Mouse (Mus musculus): ENCODE data around the gene Grid1.

The Grid1 gene

DNA sequence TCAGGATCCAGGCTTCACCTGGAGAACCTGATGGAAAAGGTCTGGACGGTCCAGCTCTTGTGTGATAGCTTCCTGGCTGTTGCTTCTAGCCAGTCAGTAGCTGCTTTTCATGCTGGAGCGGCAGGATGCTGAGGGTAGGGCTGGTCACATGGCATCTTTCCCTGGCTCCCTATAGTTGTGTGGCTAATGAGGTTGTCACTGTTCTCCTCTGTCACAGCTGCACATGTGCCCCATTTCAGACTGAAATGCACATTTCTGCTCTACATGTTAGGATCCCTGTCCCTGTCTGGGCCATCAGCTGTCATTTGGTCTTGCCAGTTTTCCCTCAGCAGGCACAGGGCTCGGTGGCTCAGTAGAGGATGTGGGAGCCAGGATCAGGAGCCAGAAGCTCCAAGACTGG lies 17.2 kb downstream of the Grid1 start:
- DNase-seq (ENCODE audit: low read depth, low spot score) = no peak

DNA sequence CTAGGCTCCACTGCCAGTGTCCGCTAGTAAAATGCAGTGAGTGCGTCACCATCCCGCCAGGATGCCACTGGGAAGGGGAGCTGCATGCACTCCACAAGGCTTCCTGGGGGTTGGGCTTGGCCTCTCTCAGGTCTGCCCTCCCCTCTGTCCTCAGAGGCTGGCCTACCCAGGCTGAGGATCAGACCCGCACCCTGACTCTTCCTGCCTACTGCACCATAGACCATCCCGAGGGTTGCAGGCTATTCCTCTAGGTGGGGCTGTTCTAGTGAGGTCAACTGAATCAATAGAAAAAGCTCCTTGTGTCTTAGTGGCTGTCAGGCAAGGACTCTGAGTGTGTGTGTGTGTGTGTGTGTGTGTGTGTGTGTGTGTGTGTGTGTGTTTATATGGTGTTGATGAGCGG lies 19.1 kb downstream of the Grid1 start:
- DNase-seq (ENCODE audit: low read depth, low spot score) = no peak

DNA sequence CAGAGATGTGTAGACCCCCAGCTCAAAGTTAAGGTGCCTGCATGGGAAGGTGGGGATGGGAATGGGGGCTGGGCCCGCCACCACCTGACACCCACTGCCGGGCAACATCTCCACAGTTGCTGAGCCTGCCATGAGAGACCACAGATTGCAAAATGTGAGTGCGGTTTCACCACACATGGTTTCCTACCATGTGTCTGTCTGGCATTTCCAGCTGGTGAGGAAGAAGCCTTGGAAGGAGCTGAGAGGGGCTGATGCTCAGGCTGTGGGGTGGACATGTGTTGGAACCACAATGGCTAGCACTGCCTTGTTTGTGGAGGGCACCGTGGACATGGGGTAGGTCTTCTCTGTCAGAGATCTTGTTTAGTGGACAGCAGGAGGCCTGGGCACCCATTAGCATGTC lies 20.0 kb downstream of the Grid1 start:
- no peak for DNase-seq (ENCODE audit: low read depth, low spot score)

DNA sequence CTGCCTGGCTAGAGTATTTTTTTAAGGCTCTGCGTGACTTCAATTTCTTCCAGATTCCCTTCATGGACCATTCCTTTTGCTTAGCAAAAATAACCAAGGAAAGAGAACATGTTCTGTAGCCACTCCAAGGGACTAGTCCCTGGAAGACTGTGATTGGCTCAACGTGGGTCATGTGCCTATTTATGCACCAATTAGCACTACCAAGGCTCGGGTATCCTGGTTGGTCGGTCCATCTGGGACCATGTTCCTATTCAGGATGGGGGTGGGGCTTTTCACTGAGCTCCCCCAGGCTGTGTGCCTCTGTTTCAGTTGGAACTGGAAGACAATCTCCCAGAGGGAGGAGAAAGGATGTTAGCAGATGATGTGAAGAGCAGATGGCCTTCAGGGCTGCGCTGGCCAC lies 23.7 kb downstream of the Grid1 start:
- no peak for DNase-seq (ENCODE audit: low read depth, low spot score)

DNA sequence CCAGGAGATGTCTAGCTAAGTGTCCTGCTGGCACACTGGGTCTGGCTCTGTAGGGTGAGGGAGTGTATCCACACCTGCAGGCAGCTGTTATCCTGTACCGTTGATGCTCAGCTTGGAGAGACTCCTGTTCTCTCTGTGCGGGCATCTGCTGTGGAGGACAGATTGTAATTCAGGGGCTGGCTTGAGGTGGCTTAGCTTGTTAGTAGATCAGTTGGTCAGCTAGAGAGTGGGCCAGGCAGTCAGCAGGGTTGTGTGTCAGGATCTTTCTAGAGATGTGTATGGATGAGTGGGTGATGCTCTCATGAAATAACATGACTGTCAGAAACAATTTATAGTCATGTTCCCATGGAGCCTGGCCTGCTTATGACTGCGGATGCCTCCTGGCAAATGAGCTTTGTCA lies 24.3 kb downstream of the Grid1 start:
- DNase-seq (ENCODE audit: low read depth, low spot score) = no peak

DNA sequence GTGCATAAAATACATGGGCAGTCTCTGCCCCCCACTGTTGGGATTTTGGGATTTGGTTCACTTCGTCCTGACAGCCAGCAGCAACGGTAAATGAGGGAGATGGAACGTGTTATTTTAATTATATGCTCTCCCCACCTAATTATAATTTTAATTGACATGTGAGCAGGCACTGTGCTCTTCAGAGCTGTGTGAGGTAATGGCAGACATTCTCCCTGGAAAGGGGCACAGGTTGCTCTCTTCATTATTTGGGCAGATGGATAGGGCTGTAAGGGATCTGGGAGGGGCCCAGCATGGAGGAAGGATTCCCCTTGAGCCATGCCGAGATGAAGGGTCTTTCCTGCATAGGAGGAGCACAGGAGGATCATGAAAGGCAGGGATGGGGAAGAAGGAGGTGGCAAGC lies 26.9 kb downstream of the Grid1 start:
- no peak for DNase-seq (ENCODE audit: low read depth, low spot score)

DNA sequence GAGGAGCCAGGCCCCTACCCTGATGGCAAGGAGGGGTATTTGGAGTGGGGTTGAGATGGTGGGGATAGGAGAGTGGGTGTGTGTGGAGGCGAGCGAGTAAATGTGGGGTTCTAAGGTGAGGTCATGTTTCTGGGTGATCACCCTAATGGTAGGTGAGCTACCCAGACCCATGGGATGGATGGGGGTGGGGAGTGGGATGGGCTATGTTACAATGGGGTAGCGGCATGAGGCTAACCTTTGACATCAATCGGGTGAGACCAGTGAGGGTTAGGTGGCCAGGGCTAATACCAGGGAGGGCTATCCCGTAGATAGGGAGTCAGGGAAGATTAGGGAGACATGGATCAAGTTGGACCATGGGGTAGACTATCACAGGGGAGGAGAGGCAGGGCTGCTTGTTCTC lies 27.7 kb downstream of the Grid1 start:
- DNase-seq (ENCODE audit: low read depth, low spot score) = no peak

DNA sequence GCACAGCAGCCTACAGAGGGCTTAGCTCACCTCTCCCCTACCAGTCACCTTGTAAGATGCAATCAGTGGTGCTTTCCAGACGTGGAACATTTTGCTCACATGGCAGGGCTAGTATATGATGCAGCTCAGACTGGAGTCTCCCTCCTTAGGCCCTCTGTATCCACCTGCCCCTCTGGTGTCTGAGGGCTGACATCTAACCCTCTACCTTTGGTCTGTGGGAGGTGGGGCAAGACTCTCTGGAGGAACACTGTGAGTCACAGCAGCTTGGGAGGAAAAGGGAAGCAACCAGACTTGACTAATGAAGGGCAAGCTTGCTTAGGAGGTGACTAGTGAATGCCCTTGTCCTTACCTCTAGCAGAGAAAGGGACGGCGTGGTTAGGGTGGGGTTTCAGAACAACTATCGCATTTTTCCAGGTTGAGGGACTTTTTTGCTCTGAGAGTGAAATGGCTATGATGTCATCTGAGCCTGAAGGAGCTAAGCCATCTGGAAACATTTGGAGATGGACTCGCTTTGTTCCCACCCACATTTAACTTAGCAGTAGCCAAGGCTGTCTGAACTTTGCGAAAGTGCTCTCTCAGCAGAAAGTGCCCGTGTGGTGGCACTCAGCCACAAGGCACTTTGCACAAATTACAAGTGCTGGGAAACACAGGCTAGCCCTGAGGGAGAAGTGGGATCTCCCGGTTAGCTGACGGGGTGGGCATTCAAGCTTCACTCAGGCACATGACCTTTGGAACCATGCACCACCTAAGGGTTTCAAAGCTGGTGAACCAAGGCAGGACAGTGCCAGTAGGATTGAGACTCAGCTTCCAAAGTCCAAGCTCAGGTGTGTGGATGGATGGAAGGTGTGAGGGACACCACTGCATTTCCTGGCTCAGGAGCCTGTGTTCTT lies 41.2 kb downstream of the Grid1 start:
- DNase-seq (ENCODE audit: low read depth, low spot score) = no peak

DNA sequence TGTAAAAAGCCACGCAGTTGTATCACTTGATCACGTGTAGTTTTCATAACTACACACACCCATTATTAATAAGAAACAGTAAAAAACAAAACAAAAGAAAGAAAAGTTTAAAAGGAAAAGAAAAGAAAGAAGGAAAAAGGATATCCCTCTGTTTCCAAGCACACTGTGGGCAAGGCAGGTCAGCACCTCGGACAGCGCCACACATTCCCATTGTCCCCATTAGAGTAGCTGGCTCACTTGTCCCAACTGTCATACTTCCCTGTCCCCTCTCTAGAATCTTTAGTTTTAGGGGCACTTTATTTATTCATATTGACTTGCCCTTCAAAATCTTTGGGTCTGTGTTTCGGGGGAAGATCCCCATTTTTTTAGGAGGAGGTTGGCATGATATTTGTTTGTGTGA lies 47.4 kb downstream of the Grid1 start:
- DNase-seq (ENCODE audit: low read depth, low spot score) = no peak

DNA sequence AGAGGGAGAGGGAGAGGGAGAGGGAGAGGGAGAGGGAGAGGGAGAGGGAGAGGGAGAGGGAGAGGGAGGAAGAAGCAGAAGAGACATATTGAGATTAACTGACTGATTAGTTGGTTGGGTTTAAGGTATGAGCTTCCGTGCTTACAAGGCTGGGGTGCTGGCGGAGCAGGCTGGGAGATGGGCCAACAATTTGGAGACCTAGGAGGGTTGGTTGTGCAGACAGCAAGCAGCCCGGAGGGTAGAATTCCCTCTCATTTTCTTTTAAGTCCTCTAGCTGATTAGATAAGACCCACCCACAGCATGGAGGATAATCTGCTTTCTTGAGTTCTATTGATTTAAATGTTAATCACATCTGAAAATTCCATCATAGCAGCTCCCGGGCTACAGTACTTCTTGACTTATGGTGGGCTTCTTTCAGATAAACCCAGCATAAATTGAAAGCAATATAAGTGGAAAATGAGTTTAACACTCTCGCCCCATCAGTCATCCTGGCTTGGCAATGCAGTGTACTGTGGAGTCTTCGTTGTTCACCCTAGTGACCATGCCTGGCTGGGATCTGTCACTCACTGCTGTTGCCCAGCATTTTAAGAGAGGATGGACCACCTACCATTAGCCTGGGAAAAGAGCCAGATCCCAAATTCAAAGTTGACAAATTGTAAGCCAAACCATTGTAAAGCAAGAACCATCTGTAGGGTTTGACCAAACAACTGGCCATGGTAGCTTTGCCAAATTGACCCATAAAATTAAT lies 48.8 kb downstream of the Grid1 start:
- DNase-seq (ENCODE audit: low read depth, low spot score) = no peak

DNA sequence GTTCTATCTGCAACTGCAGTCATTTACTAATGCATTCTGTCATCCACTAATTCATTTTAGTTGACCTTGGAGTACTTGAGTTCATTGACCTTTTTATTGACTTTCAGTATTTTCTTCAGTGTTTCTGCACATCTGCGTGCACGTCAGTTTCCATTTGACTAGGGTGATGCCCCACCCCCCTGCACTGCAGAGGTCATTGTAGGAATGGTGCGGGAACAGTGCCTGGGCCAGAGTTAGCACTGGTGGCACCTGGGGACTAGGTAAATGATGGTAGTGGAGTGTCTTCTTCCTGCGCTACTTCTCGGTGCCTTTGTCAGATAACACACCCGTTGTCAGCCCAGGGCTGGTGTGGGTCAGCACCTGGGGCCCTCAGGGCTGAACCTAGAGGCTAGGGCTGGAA lies 60.1 kb downstream of the Grid1 start:
- no peak for DNase-seq (ENCODE audit: low read depth, low spot score)

DNA sequence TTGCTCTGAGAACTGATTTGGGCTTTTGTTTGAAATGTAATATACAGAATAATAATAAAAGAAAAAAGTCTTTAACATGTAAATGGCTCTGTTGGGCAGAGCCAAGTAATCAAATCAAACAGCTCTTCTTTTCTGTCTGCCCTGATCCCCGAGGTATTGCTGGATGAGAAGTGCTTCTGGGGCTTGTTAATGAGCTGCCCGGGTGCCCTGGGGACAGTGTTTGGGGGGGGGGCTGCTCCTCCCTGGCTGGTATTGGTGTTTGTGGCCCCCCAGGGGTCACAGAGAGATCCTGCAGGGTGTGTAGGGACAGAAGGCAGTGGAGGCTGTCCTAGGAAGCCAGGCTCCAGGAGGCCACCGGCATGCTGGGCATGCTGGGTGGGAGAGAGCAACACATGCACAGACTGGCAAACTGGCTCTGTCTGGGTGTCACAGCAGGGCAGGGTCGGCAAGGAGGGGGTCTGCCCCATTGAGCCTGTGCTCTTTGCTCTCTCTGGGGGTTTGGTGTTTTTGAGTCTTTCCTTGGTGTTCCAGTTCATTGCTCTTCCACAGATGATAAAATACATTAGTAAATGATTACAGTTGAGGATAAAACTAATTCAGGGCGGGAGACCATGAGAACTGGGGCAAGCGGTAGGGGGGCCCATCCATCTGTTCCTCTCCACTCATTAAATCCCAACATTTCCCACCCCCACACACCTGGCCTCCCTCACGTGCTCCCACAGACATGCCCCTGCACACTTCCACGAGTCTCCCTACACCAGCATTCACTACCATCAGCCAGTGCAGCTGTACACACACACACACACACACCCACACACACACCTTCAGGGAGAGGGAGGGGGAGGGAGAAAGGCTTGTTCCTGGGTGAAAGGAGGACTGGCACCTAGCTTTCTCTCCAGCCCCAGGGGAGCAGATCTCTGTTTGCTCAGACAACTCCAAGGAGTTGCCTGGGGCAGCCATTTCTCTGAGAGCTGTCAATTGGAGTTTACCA lies 60.8 kb downstream of the Grid1 start:
- DNase-seq (ENCODE audit: low read depth, low spot score) = no peak

DNA sequence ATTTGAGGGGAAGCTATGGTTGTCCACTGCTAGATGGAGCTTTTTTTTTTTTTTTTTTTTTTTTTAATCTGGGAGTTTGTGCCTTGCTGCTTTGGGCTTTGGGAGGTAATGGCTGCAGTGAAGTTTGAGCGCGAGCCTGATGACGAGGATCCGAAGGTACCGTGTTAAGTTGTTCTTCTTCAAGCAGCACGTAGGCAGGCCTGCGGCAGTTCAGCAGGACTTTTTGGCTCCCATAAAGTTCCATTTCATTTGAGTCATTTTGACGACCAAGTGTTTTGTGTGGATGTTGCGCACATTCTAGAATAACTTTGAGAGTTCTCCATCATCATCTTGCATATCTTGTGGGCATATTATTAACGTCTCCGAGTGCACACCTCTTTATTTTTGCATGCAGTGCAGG lies 64.3 kb downstream of the Grid1 start:
- DNase-seq (ENCODE audit: low read depth, low spot score) = no peak

DNA sequence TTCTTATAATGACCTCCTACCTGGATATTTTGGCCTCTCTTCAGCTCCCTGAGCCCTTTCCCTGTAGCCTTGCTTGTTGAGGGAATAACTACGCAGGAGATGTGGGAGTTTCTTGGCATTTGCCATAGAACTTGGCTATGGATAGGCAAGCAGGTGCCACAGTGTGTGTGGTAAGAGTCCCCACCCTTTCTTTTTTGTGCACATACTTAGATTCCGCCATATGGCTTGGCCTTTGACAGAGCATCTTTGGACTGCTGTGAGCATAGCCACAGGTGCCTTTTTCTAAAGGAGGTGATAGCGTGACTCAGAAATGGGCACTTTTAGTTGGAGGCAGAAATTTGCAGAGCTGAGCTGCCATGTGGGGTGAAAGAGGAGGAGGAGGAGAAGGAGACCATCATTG lies 64.7 kb downstream of the Grid1 start:
- no peak for DNase-seq (ENCODE audit: low read depth, low spot score)

DNA sequence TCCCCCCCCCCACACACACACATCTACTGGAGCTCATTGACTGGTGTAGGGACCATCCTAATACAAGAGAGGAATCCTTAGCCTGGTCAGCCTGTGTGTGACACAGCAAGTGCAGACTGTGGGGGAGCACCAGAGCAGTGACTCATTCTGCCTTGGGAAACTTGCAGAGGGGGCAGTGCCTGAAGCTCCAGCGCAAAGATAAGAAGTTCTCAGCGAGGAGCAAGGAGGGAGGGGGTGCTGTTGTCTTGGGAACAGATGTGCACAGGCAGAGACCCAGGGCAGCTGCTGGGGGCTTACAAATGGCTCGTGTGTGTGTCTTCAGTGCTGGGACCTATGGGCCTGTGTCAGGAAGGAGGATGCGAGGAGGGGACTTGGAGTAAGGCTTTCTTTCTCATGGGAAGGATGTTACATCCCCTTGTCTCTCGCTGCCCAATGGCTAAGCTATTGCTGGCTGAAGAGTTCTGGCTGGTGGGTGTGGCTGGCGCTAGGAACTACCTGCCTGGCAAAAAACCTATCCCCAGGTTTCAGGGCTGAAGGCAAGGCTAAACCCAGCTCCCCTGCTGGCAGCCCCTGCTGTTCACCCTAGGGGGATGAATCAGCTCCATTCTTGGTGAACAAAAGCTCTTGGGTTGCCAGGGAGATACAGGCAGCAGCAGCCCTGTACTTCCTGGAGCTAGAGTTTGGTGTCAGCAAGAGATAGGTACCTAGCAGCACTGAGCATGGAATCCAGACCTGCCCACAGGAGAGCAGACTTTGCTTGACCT lies 72.0 kb downstream of the Grid1 start:
- no peak for DNase-seq (ENCODE audit: low read depth, low spot score)

DNA sequence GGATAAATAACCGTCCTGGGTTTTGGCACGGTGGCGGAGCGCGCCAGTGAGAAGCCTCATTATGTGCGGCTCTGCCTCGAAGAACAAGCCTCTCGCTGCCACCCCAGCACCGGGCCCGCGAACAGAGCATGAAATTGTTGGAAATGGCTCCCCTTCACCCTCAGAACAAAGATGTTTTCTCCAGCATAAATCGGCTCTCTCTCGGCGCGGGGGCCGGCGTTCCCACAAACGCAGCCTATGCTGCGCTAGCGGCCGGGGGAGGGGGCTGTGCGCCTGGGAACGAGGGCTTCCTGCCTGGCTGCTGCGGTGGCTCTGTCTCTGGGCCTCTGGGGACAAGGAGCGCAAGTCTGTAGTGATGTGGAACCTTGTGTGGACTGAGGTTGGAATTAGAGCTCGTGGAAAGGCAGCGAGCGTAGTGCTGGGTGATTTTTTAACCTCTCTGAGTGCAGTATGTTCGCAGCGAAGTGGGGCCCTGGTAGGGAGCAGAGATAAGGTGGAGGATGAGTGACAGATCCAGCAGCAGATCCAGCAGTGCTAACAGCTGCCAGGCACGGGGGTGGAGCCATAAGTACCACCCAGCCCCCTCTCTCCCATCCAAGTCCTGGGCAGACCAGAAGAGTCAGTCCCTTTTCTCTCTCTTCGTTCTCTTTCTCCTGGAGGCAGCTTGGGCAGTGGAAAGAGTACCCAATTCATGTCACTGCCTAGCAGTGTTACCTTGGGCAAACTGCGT lies 76.5 kb downstream of the Grid1 start:
- DNase-seq (ENCODE audit: low read depth, low spot score) = peak; percentile 40

DNA sequence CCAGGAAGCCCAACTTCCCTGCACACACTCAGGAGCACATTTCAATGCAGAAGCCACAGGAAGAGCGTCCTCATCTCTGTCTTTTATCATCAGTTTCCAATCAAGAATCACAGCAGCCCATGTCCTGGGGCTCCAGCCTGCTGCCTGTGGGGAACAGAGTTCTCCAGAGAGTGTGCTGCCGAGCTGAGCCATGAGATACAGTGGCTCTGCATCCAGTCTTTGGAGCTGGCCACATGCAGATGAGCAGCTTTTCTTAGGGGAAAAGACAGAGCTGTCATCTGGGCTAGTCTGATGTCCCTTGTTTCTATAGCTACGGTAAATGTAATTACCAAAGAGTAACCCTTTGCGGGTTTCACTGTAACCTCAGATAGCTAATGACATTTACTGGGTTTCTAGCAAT lies 83.9 kb downstream of the Grid1 start:
- DNase-seq (ENCODE audit: low read depth, low spot score) = no peak

DNA sequence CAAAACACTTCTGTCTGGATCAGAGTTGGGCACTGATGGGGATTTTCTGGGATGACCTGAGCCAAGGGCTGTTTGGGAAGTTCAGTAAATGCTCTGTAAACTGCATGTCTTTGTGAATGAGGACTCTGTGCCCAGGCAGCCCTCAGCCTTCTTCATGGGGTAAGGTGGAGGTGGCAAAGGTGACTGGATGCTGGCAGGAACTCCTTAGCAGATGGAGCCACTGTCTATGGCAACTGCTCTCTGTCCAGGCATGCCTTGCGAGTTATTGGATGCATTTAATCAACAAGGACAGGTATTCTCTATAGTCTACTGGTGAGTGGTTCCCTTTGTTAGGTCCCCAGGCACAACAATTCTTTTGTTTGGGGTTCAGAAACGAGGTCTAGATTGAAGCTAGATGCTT lies 85.8 kb downstream of the Grid1 start:
- DNase-seq (ENCODE audit: low read depth, low spot score) = no peak

DNA sequence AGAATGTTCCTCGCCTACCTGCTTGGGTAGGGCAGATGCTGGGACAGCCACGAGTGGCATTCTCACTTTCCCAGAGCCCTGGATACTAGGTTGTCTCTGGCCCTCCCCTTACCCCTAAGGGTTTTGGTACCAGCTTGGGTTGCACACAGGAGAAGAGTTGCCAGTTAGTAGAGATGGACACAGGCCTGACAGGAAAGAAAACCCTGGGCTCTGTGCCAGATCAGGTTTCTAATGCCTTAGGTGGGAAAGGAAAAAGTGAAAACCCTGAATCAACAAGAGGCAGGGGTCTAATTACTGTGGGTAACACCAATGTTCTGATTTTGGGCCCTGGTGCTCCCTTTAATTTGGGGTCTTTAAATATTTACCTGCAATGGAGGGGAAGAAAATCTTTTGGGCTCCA lies 88.5 kb downstream of the Grid1 start:
- no peak for DNase-seq (ENCODE audit: low read depth, low spot score)

DNA sequence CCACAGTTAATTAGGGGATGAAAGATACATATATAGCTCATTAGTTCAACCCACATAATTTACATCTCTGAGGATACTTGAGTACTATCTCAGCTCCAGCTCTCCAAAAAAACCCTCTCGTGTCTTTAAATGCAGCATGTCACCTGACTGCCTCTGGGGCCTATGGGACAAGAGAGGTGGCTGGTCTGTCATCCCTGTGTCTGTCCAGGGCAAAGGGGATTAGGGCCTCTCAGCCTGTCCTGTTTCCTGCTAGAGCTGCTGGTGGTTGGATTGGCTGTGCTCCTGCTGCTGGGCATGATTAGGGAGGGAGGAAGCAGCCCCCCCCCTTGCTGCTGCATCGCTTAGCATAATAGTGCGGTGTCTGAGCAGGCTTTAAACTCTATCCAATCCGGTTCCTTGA lies 88.9 kb downstream of the Grid1 start:
- no peak for DNase-seq (ENCODE audit: low read depth, low spot score)

DNA sequence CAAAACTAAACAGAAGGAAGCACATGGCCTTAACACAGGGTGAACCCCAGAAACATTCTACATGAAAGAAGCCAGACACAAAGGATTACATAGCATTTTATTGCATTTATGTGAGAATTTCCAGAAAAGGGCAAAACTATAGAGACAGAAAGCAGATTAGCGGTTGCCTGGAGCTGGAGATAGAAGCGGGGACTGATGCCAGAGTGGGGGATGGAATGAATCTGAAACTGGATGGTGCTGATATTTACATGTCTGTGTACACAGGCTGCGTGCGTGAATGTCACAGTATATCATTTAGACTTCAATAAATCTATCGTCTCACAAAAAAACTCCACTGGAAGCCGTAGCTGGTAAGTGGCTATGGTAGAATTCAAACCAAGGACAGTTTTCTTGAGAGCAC lies 96.4 kb downstream of the Grid1 start:
- no peak for DNase-seq (ENCODE audit: low read depth, low spot score)
